Mouse (Mus musculus) limb, embryonic 10.5 days (tissue): ENCODE results near the gene Sirt1. TPM values are rescaled to one million over a fixed set of nuclear protein-coding genes. Genes with fewer than 3 reads are reported as not detected.

Experiments used
- DNase-seq: peaks from one replicate; pipeline ENCODE4 v3.0.0-alpha.2; 2017; ENCODE audit warnings: low spot score
- H3K27ac ChIP-seq: fragments of 300-500 bp; sonication (generic); 2 replicates; pipeline ENCODE4 v1.5.1; 2016; ENCODE audit warnings: mild to moderate bottlenecking
- H3K27me3 ChIP-seq: fragments of 300-500 bp; sonication (generic); 2 replicates; pipeline ENCODE4 v1.6.1; 2016; ENCODE audit warnings: low read depth, mild to moderate bottlenecking; ENCODE audit not compliant: poor library complexity, severe bottlenecking
- H3K36me3 ChIP-seq: fragments of 300-500 bp; sonication (generic); 2 replicates; pipeline ENCODE4 v1.6.1; 2016; ENCODE audit warnings: mild to moderate bottlenecking, moderate library complexity
- H3K4me1 ChIP-seq: fragments of 300-500 bp; sonication (generic); 2 replicates; pipeline ENCODE4 v1.6.1; 2016
- H3K4me3 ChIP-seq: fragments of 300-500 bp; sonication (generic); 2 replicates; pipeline ENCODE4 v1.5.1; 2016; ENCODE audit warnings: mild to moderate bottlenecking, moderate library complexity
- H3K9me3 ChIP-seq: fragments of 300-500 bp; sonication (generic); replicated peaks from 2 replicates; pipeline ENCODE4 v1.6.1; 2016; ENCODE audit warnings: mild to moderate bottlenecking
- WGBS: fragments of 180-500 bp; shearing (Covaris S2); methylation state at CpG from one replicate; pipeline ENCODE4 v1.1.7; 2016; 5-methylcytosine and 5-hydroxymethylcytosine counted together
- polyA plus RNA-seq: library from polyadenylated mRNA; unstranded; fragments of >200 nt; fragmentation: Nextera tagmentation; extraction: Ambion mirVana; gene quantifications from 2 replicates; pipeline ENCODE4 v1.2.1, GENCODE M21; 2016

Gene Sirt1
- 6.4 and 6.9 TPM in 2 replicates for polyA plus RNA-seq

- H3K4me3 ChIP-seq, result peak within 1 kb of the TSS; percentile 63
- peaks cover 20% of the 10 kb centered on the region for H3K27me3 ChIP-seq
- WGBS, result 6% methylated on average over 24 of the region's 24 CpGs
- H3K36me3 ChIP-seq, result no peaks in the 10 kb centered on the region
- 0 out of 2 replicates have a peak, but pooled peaks cover 7% of the 10 kb centered on the region for H3K4me1 ChIP-seq
- peak within 1 kb of the TSS; percentile 63; the same call in 1 of the 2 replicates for H3K27ac ChIP-seq
- H3K9me3 ChIP-seq, result no peaks in the 10 kb centered on the region
- DNase-seq, result peak; percentile 47
Measured at GRCm38 (mm10) chr10:63381498-63382280, at the start of gene Sirt1. TSS of gene Sirt1 (minus strand) at chr10:63381704.

DNA sequence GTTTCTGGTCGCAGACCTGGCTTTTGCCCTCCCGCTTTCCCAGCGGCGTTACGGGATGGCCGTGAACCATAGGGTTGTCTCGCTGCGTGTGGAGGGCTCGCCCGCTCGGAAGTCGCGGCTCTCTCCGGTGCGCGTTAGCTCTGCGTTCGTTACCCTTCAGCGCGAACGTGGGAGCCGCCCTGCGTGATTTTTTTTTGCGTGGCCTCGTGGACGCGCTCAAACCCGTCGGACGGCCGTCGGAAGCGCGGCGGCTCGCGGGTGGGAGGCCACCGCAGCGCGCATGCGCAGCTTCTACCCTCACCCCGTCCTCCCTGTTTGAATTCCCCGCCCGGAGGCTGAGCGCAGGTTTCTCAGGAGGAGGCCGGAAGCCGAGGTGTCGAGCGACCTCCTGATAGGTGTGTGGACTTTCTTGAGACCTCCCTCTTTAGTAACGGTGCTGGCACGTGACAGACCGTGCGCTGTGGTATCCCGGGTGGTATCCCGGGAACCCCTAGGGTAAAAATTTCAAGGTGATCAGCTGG lies 48.3 kb upstream of the Sirt1 start, which contains the start of gene Ctnna3:
Gene Ctnna3, plus strand, starts transcription at position 314 of the 521 bp plus-strand sequence.
- DNase-seq, result peak; percentile 93
- Histone ChIP-seq H3K36me3 (no peaks in the 10 kb centered on the region), H3K4me3 (peak within 1 kb of the TSS; percentile 80), H3K4me1 (no peaks in the 10 kb centered on the region), H3K9me3 (no peaks in the 10 kb centered on the region), H3K27me3 (no peaks in the 10 kb centered on the region), H3K27ac (peak within 1 kb of the TSS; percentile 96)
- under 1% methylated on average over 55 of the region's 55 CpGs for WGBS

DNA sequence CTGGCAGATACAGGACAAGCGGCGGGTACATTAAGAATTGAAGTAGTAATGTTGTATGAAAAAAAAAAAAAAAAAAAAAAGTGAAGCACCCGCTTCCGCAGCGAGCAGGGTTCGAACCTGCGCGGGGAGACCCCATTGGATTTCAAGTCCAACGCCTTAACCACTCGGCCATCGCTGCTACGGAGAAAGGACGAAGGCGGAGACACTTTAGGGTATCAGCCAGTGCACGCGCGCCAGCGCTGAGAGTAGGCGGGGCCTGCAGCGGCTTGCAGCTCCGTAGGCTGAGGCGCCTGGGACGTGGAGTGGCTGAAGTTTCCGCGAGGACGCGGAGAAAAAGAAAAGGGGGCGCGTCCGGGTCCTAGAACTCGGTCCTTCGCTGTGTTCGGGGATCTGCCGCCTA lies 47.9 kb upstream of the Sirt1 start:
- Histone ChIP-seq H3K9me3 (no peaks in the 10 kb centered on the region), H3K27me3 (no peaks in the 10 kb centered on the region), H3K4me1 (no peaks in the 10 kb centered on the region), H3K27ac (peak overlapping the region; percentile 96), H3K4me3 (peak overlapping the region; percentile 80), H3K36me3 (no peaks in the 10 kb centered on the region)
- peak; percentile 100 for DNase-seq
- 1% methylated on average over 34 of the region's 34 CpGs for WGBS

- Histone ChIP-seq H3K36me3 (no peaks in the 10 kb centered on the region), H3K4me1 (no peaks in the 10 kb centered on the region), H3K9me3 (no peaks in the 10 kb centered on the region), H3K27me3 (no peaks in the 10 kb centered on the region), H3K27ac (peak overlapping the region; percentile 51; the same call in 1 of the 2 replicates), H3K4me3 (peak overlapping the region; percentile 80)
- no peak for DNase-seq
- 6% methylated on average over 11 of the region's 11 CpGs for WGBS
Measured at GRCm38 (mm10) chr10:63429023-63429340, 47.5 kb upstream of the Sirt1 start.

GRCm38 (mm10) chr10:63428243-63429022 lies 46.9 kb upstream of the Sirt1 start:
- peak overlapping the region; percentile 51; the same call in 1 of the 2 replicates for H3K27ac ChIP-seq
- peak; percentile 65 for DNase-seq
- 27% methylated on average over 19 of the region's 19 CpGs for WGBS

DNA sequence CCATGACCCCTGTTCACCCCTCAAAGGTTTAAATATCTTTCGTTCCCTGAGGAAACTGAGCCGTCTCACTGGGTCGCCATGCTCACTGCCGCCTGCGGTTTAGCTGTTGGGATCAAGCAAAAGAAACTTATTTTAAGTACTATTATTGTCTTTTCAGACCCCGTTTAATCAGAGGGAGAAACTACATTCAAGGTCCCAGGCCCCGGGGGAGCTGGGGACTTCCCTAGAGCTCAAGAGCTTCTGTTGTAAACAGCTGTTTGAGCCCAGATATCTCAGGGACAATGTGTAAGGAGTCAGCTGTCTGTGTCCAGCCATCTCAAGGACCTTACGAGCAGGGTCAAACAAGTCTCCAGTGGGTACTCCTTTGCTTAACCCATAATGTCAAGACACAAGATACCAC lies 45.6 kb upstream of the Sirt1 start:
- WGBS, result 84% methylated on average over 8 of the region's 8 CpGs
- DNase-seq, result no peak

More at GRCm38 (mm10) chr10:63428243-63429022, 46.9 kb upstream of the Sirt1 start:
- no peaks in the 10 kb centered on the region for H3K4me1 ChIP-seq
- H3K4me3 ChIP-seq, result peak overlapping the region; percentile 80
- H3K27me3 ChIP-seq, result no peaks in the 10 kb centered on the region
- no peaks in the 10 kb centered on the region for H3K36me3 ChIP-seq
- H3K9me3 ChIP-seq, result no peaks in the 10 kb centered on the region

DNA sequence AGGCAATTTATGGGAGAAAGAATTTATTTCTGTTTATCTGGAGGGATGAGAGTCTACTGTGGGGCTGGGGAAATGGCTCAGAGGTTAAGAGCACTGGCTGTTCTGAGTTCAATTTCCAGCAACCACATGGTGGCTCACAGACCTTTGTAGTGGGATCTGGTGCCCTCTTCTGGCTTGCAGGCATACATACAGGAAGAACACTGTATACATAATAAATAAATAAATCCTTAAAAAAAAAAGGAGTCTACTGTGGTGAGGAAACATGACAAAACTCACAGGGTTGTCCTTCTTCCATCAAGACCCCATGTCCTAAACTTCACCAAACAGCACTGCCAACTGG lies 42.9 kb upstream of the Sirt1 start:
- DNase-seq, result no peak
- H3K27ac ChIP-seq, result no peak overlapping the region
- no peaks in the 10 kb centered on the region for H3K27me3 ChIP-seq
- no peaks in the 10 kb centered on the region for H3K9me3 ChIP-seq
- H3K4me3 ChIP-seq, result no peak overlapping the region
- H3K4me1 ChIP-seq, result no peaks in the 10 kb centered on the region
- no peaks in the 10 kb centered on the region for H3K36me3 ChIP-seq

More for the DNA sequence above, 45.6 kb upstream of the Sirt1 start:
- H3K9me3 ChIP-seq, result no peaks in the 10 kb centered on the region
- no peak overlapping the region for H3K27ac ChIP-seq
- H3K4me1 ChIP-seq, result no peaks in the 10 kb centered on the region
- H3K36me3 ChIP-seq, result no peaks in the 10 kb centered on the region
- no peak overlapping the region for H3K4me3 ChIP-seq
- no peaks in the 10 kb centered on the region for H3K27me3 ChIP-seq

GRCm38 (mm10) chr10:63423591-63424474 lies 42.3 kb upstream of the Sirt1 start:
- DNase-seq, result no peak
- WGBS, result 87% methylated on average over 9 of the region's 9 CpGs
- Histone ChIP-seq H3K36me3 (no peaks in the 10 kb centered on the region), H3K27me3 (no peaks in the 10 kb centered on the region), H3K4me1 (no peaks in the 10 kb centered on the region), H3K9me3 (no peaks in the 10 kb centered on the region), H3K27ac (no peak overlapping the region), H3K4me3 (no peak overlapping the region)

DNA sequence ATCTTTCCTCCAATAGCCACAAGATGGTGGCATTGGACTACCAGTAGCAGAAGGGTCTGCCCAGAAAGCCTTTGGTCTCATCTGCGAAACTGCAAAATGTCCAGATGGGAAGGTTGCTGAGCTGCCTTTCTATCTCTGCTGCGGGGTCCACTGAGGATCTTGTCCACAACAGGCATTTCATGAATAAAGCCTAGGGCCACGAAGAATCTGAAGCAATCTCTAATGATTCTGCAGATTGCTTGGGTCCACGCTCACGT lies 41.2 kb upstream of the Sirt1 start:
- H3K9me3 ChIP-seq, result no peaks in the 10 kb centered on the region
- H3K36me3 ChIP-seq, result no peaks in the 10 kb centered on the region
- H3K4me3 ChIP-seq, result no peak overlapping the region
- H3K27ac ChIP-seq, result no peak overlapping the region
- H3K4me1 ChIP-seq, result no peaks in the 10 kb centered on the region
- no peaks in the 10 kb centered on the region for H3K27me3 ChIP-seq
- DNase-seq, result no peak
- 91% methylated on average over 5 of the region's 5 CpGs for WGBS

- Histone ChIP-seq H3K27me3 (no peaks in the 10 kb centered on the region), H3K36me3 (no peaks in the 10 kb centered on the region), H3K27ac (no peak within 1 kb of the TSS), H3K4me1 (no peaks in the 10 kb centered on the region), H3K4me3 (no peak within 1 kb of the TSS), H3K9me3 (no peaks in the 10 kb centered on the region)
- 86% methylated on average over 18 of the region's 18 CpGs for WGBS
- peak; percentile 49 for DNase-seq
Measured at GRCm38 (mm10) chr10:63421739-63422735, 40.5 kb upstream of the Sirt1 start, which contains the start of gene Gm7075. TSS of gene Gm7075 (minus strand) at chr10:63421789.

DNA sequence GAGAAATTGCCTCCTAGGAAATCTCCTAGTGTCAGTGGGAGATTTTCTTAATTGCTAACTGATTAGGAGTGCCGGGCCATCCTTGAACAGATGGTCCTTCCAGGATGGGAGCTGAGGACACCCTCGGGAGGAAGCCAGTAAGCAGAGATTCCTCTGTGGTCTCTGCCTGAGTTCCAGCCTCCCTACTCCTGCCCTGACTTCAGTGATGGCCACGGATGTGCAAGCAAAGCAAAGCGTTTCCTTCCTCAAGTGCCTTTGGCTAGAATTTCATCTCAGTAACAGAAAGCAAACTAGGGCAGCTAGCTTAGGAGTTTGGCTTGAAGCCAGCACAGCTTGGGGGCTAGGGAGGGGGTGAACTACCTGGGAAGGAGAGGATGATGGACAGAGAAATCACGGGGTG lies 35.6 kb upstream of the Sirt1 start:
- Histone ChIP-seq H3K36me3 (no peaks in the 10 kb centered on the region), H3K27me3 (no peaks in the 10 kb centered on the region), H3K4me1 (no peaks in the 10 kb centered on the region), H3K9me3 (no peaks in the 10 kb centered on the region), H3K27ac (no peak overlapping the region), H3K4me3 (no peak overlapping the region)
- no peak for DNase-seq
- WGBS, result 56% methylated on average over 5 of the region's 5 CpGs

DNA sequence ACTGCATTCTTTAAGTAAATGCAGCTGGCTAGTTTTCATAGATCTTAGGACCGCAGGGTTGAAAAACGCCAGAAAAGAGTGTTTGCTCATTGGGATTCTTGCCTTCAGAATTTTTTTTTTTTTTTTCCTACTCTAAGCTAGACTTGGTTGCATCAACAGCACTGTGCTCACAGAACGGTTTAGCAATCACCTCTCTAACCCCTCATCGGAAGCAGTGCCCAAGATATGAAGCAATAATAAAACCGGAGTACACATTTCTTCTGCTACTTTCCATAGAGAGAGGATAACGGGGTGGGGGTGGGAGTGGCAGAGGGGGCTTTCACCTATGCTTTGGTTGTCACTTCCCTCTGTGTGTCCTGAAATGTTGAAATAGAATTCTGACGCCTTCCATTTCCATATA lies 34.3 kb upstream of the Sirt1 start:
- Histone ChIP-seq H3K4me1 (no peaks in the 10 kb centered on the region), H3K36me3 (no peaks in the 10 kb centered on the region), H3K9me3 (no peaks in the 10 kb centered on the region), H3K4me3 (no peak overlapping the region), H3K27me3 (no peaks in the 10 kb centered on the region), H3K27ac (no peak overlapping the region)
- WGBS, result 65% methylated on average over 7 of the region's 7 CpGs
- no peak for DNase-seq
